Mouse (Mus musculus) olfactory bulb, adult 2 months (tissue): ENCODE data around the gene Igf2bp3.

Experiments
- CTCF ChIP-seq: fragments of 200-500 bp; IDR thresholded peaks from 2 replicates; pipeline ENCODE4 v1.5.1; 2012; ENCODE audit warnings: low read depth, mild to moderate bottlenecking, low read length, moderate library complexity; ENCODE audit not compliant: insufficient read depth
- POLR2A ChIP-seq: fragments of 200-500 bp; IDR thresholded peaks from 2 replicates; pipeline ENCODE4 v1.6.1; 2012; ENCODE audit warnings: mild to moderate bottlenecking, low read depth, low read length, moderate library complexity; ENCODE audit not compliant: insufficient read depth

DNA sequence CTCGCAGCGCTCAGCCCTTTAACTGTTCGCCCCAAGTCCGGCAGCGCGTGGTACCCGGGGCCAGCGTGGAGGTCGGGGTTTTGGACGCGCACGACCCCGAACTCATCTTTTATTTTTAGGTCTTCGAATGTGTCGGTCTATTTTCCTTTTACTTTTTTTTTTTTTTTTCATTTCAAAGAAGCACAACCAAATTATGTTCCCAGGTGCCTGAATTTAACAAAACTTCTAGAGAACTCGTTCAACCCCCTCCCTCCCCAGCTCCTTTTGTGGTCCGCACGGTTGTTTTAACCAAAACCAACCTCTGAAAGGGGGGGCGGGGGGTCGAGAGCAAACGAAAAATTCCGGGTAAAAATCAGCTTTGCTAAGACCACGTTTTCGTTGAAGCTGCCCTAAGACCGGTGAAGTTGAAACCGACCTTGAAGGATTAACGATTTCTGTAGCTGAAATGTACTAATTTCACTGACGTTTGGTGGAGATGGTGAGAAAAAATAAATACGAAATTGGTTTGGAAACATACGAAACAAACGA lies 3.6 kb upstream of the Igf2bp3 start:
- TF ChIP-seq CTCF (no peak), POLR2A (no peak)
